Mouse (Mus musculus): ENCODE measurements around the gene Rsph6a.

DNA sequence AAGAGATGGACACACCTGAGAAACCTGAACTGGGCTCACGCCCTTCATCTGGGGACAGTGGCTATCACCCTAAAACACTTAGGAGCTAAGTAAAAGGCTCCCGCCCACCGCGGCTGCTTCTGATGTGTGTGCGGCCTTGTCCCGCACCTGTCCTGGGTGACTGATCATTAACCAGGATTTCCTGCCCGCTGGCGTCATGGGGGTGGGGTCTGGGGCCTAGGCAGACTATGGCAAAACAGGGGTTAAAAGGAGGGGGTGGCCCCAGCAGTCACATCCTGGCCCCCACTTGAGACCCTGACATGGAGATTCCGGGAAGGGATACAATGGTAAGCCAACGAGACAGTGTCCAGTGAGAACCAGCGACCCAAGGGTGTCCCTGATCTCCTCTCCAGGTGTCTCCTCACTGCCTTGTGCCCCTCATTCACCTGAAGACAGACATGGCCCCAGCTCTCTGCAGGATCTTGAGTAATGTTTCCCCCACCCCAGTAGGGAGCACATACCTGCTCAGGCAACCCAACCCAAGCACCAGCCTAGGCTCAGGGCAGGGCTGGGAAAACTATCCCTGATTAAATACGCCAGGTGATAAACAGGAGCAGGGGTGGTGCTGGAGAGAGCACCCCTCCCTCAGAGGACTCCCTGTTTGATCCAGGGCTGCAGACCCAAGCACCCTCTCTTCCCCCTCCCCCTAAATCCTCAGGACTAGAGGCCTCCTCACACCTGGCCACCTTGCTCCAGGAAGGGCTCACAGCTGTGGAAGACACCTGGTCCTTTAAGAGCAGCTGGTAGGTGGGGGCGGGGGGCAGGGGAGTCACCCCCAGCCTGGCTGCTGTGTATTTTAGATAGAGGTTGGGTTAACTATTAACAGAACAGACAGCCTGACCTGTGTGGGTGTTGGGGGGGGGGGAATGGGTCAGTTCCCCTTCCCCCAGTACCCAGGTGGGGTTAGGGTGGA lies 47.2 kb upstream of the Rsph6a start:
- TF ChIP-seq CTCF (IDR thresholded peaks at IDR 0.05; ENCODE audit: borderline replicate concordance, insufficient read depth, low read length) (no peak), POLR2A (IDR thresholded peaks at IDR 0.05; ENCODE audit: low read depth, low read length) (no peak)

Measured in embryonic fibroblast, embryonic 13.5 days (primary cell).